Mouse (Mus musculus) c-Kit-positive CD71-positive TER-119-negative erythroid progenitor cells, embryonic 14.5 days (primary cell): Measurements from ENCODE around the gene H2afx.
"Not testable (repeated sequence)": the region's sequence is repeated elsewhere in the genome, so short reads cannot be mapped to it uniquely, and the experiment has no call there.

ENCODE experiments used
- DNase-seq: peaks from one replicate; pipeline ENCODE4 v3.0.0-alpha.2; 2013; ENCODE audit warnings: low read depth

H2afx gene

GRCm38 (mm10) chr9:44334396-44335330, at the start of gene H2afx:
H2afx (plus strand) TSS chr9:44334694.
- DNase-seq: peak; percentile 100

DNA sequence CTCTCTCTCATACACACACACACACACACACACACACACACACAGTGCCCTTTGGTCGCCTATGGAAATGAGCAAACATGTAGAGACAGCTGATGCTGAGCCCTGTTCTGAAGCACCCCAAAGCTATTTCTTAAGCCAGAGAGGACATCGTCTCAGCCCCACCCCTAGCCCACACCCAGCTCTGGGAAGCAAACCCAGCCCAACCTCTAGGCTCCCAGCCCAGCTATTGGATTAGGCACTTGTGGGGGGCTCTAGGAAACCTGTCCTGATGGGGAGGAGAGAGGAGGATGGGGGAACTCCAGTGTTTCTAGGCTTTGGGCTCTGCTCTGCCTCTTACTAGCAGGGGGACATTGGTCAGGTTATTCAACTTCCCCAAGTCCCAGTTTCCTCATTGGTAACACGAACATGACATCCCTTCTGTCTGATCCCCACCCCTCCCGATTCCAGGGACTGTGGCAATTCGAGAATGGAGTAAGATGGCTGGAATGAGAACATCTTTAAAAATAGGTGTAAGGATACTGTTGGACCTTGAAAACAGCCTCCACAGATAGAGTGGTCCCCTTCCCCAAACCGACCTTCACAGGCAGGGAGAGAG, 48.1 kb upstream of the H2afx start:
- DNase-seq: peak; percentile 48

DNA sequence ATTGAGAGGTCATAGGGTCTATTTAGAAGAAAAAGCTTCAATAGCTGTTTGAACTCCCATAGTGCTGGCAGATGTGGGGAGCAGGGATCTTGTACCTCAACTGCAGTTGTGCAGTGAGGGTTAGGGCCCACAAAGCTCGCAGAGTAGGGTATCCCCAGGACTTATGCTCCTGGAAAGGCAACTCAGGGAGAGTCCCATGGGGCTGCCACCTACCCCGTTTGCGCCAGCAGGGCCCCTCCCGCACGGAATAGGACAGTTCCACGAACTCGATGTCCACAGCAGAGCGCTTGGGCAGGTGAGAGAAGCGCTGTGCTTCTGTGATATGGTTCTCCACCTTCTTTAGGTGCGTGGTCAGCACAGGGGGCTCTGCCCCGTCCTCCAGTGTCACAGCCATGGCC, 47.5 kb upstream of the H2afx start:
- DNase-seq: no peak

DNA sequence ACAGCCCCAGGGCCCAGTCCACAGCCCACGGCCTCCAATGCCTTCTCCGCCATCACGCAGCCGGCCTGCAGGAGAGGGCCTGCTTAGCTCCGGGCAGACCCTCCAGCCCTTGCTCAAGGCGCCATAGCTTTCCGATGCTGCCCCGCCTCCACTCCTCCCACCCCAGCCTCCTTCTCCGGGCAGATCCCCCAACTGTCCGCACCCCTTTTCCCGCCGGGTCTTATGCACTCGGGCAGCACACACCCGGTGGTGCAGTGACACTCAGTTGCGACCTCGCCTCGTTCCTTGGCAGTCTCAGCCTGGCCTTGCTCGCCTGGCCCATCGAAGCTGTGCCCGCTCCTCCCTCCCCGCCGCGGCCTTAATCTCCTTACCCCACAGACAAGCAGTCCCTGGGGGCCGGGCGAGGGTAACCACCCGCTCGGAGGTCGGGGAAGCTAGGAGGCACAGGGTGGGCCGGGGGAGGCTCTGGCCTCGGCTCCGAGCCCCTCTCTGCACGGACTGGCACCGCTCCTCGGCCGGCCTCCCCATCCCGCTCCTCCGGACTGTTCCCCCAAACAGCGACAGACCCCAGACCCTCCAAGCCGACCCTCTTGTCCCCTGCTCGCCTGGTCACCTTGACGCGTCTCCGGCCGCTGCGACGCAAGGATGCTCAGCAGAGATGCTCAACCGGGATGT, 47.0 kb upstream of the H2afx start:
- DNase-seq: no peak

GRCm38 (mm10) chr9:44288076-44288958, 46.2 kb upstream of the H2afx start, which contains the start of gene Abcg4:
Abcg4 (minus strand) TSS chr9:44288615.
- DNase-seq: peak; percentile 85

DNA sequence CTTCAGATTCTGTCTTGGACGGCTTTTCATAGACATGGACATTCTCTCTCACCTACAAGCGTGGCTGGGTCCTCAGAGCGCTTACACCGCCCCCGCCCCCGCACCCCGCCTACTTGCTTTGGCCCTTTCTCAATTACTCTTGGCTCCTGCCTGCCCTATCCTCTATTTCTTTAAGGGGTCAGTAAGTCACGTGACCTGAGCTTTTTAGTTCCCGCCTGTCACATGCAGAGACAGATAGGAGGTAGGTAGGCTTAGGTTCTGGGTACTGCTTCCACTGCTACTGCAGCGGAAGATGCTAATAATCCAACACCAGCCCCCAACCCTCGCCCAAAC, 45.6 kb upstream of the H2afx start:
- DNase-seq: peak; percentile 63

- peak; percentile 44 for DNase-seq
These were observed 42.0 kb upstream of the H2afx start for GRCm38 (mm10) chr9:44292490-44292889.

DNA sequence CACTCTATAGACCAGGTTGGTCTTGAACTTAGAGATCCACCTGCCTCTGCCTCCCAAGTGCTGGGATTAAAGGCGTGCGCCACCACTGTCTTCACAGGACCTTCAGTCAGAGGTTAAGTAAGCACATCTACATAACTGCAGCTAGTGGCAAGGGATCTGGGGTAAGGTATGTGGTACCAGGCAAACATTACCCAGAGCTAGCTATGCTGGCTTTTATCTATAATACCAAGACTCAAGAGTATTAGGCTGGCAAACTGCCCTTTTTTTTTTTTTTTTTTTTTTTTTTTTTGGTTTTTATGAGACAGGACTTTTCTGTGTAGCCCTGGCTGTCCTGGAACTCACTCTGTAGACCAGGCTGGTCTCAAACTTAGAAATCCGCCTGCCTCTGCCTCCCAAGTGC, 34.5 kb upstream of the H2afx start:
- not testable (repeated sequence) for DNase-seq

- peak; percentile 99 for DNase-seq
These were observed 28.9 kb upstream of the H2afx start, which contains the start of gene Hinfp for GRCm38 (mm10) chr9:44305466-44306079. Hinfp (minus strand) TSS chr9:44305671.

DNA sequence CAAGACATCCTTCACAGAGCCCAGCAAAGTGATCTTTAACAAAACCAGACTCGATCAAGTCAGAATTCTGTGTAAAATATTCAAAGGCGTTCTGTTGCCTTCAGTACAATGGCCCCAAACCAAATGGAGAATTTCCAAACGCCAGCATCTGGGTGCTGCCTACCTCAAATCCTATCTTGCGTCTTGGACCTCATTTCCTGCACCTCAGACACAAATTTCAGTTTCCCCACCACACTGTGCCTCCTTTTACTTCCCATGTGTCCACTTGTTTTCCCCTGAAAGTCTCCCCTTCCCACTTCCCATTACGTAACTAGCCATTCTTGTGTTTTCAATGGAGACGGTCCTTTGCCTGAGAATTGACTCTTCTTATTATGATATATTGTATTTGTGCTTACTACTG, 28.0 kb upstream of the H2afx start:
- no peak for DNase-seq

GRCm38 (mm10) chr9:44307248-44307647, 27.2 kb upstream of the H2afx start:
- no peak for DNase-seq

DNA sequence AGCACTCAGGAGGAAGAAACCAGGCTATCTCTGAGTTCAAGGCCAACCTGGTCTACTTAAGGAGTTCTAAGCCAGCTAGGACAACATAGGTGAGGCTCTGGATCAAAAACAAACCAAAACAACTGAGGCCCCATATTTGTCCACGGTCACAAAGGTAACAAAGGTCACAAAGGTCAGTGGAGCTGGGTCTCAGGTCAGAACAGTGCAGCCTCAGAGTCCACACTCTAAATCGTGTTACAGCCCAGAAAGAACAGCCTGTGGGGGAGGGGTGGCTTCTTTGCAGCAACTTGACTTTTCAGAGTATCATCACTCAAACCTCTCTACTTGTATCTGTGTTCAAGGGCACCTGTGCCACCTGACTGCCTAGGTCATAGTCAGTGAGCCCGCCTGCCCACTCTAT, 24.7 kb upstream of the H2afx start:
- DNase-seq: no peak

DNA sequence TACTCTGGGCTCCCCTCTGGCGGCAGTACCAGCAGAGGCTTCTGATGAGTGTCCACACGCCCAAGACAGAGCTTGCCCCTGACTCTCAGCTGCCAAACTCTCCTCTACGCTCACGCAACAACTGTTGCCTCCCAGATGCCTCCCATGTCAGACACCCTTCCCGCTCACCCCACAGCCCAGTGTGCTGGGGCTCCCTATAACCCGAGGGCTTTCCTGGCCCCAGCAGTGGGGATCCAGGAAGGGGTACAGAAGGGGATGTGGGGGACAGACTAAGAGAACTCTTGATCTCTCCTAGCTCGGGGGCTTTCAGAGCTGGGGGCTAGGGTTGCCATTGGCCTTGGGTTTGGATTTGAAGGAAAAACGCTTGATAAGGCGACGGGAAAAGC, 23.8 kb upstream of the H2afx start:
- DNase-seq: no peak

- no peak for DNase-seq
These were observed 23.1 kb upstream of the H2afx start for GRCm38 (mm10) chr9:44311136-44312134.

DNA sequence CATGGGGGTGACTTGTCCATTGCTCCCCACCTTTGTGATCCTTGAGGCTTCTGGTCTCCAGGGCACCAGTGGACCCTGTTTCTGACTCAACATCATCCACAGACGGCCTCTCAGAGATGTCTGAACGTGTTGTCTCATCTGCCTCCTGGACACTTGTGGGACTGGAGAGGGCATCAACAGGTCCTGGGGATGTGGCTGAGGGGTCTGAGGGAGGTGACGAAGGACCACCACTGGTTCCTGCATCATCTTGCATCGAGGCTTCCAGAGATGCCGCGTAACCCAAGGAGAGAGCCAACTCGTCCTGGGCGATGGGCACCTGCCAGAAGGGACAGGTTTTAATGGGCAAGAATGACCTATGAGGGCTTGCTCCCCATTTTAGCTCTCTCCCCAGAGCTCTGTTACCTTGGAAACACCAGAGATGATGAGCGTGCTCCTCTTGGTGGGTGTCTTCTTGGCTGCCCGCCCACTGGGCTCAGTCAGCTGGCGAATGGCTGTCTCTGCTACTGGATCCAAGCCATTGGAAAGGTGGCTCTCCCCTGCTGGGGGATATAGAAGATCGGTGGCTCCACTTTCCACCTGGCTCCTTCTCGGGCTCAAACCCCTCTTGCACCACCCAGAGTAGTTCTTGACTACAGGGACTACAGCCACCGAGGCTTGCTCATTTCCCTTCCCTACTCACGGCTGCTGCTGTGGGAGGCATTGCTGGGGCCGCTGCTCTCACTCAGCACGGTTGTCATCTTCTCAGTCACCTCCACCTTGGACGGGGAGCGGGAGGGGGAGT, 20.8 kb upstream of the H2afx start:
- no peak for DNase-seq

GRCm38 (mm10) chr9:44314257-44314547, 20.3 kb upstream of the H2afx start:
- no peak for DNase-seq

DNA sequence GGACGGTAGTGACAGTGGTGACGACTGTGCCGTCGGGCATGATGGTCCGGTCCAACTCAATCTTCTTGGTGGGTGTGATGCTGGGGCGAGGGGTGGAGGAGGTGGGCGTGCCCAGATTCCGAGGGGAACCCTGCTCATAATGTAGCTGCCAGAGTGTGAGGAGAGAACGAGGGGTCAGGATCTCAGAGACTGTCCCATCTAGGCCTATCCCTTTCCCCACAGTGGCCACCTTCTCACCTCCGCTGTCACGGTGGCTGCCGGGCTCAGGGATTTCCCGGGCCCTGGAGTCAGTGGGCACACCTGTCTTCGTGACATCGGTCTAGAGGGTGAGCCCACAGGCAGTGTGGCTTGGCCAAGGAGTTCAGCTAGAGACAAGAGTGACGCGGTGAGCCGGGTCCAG, 19.6 kb upstream of the H2afx start:
- DNase-seq: no peak

- DNase-seq: no peak
These were observed 17.0 kb upstream of the H2afx start for GRCm38 (mm10) chr9:44317452-44317851.

DNA sequence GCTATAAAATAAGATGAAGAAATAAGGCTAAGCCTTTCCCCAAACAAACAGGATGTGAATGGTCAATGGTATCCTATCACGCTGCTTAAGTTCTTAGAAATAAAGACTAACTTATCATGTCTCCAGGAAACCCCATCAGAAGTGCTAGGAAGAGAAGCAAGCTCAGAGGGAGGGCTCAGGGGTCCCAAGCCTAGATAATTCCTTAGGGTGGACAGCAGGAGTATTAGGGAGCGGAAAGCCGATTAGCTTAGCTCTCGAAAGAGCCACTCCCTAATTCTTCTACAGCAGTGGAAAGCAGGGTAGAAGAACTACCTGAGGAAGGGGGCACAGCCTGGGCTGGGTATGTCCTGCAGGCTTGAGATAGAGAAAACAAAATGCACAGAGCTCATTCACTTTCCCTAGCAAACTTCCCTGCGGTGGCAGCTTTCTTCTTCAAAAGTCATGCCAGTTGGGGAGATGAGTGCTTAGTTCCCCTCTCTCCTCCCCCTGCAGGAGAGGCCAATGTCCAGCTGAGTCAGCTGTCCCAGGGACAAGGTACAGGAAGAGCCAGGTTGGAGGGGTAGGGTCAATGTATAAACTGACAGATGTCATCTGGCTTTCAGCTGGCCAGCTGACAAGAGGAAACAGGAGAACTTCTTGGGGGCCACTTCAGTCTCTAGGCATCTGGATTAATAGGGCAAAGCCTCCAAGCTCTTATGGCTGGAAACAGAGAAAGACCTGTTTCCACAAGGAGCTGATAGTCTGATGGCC, 16.2 kb upstream of the H2afx start:
- no peak for DNase-seq
